Mouse (Mus musculus): ENCODE measurements around the gene Ptpa. TPM values are rescaled to one million over a fixed set of nuclear protein-coding genes. Genes with fewer than 3 reads are reported as not detected.
A peak's percentile ranks its signal among the peaks of the same experiment; 100 is the strongest.

The Ptpa gene
- polyA plus RNA-seq, 1 experiment from 2014 or later = 164 TPM

DNA sequence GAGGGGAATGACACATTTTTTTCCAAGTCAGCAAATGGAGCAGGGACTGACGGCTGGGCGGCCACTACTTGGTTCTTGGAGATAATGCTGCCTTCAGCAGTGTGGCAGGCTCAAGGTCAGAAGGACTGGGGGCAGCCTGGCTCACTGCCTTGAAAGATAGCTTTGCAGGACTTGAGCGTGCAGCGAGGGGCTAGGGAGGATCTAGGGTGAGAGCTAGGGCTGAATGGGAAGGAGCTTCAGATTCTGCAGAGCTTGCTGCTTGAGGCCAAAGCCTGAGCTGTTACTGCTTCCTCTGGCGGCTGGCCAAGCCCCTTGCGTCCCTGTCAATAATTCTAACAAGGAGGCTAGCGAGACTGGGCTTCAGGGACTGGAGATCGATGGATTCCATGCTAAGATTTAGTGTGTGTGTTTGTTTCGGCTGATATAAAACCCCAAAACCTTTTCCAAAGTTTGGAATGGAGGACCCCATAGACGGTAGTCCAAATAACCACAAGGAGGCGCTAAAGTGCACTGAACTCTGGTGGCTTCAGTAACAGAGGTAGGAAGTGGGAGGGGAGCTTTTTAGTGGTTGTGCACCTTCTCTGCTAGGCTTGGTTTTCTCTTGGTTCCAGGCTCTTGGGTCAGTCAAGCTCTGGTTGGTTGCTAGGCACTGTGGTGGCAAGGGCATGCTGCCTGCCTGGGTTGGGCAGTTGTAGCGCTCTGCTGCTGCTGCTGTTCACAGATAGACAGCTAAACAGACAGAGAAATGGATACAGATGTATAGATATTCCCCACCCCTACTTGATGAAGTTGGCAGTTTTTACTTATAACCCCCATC is 25.1 kb downstream of the Ptpa start:
- H3K9me3 ChIP-seq = no peaks in the 10 kb centered on the region
- peak overlapping the region; percentile 99 for H3K27ac ChIP-seq
- H3K4me1 ChIP-seq = peaks cover 67% of the 10 kb centered on the region
- H3K4me2 ChIP-seq = peak overlapping the region; percentile 70
- peak overlapping the region; percentile 16 for H3K4me3 ChIP-seq
- 5% methylated on average over 12 of the region's 12 CpGs for WGBS
- peak; percentile 40 for ATAC-seq (ENCODE audit: borderline replicate concordance, extremely low read depth, low FRiP score, low TSS enrichment)
- H3K9ac ChIP-seq = peak overlapping the region; percentile 63
- peaks cover 42% of the 10 kb centered on the region for H3K36me3 ChIP-seq
- no peaks in the 10 kb centered on the region for H3K27me3 ChIP-seq

DNA sequence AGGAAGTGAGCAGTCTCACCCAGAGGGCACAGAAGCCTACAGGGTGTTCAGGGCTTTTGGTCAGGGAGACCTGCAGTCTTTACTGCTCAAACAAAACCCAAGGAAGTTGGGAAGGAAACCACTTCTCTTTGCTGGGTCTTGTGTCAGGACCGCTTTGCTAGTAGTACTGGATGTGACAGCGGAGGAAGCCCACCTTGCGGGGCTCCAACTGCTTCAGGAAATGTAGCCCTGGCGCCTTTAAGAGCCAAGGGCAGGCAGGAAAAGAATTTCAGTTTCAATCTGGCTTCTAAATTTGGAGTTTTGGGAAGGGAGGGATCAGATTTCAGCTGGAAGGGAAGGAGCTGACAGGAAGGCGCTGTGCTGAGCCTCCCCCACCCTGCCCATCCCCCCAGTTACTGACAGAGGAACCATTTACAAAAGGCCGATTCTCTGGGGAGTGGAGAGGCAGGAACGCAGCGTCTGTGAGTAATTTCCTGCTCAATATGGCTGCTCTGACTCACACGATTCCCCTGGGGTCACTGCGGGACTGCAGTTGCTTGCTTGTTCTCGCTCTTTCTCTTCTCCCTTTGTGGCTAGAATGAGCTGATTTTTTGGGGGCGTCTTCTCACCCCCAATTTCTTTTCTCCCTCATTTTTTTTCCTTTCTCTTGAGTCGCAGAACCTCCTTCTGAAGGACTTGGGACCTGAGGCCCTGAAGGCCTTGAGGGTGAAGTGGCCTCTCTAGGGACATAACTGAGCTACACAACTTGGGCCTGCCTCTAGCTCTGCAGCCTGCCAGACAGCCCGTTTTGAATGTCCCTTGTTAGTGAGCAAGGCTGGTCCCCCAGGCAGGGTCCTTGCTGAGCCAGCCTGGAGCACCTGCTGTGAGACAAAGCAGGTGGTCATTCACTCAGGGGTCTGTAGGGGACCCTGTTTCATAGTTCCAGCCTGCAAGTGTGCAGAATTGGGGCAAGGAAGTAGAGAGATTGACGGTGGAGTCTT is 26.0 kb downstream of the Ptpa start:
- Histone ChIP-seq H3K9me3 (no peaks in the 10 kb centered on the region), H3K4me1 (peaks cover 69% of the 10 kb centered on the region), H3K4me3 (peak overlapping the region; percentile 36), H3K27ac (peak overlapping the region; percentile 99), H3K36me3 (peaks cover 46% of the 10 kb centered on the region), H3K4me2 (peak overlapping the region; percentile 70), H3K27me3 (no peaks in the 10 kb centered on the region), H3K9ac (peak overlapping the region; percentile 63)
- 1% methylated on average over 15 of the region's 15 CpGs for WGBS
- peak; percentile 78 for ATAC-seq (ENCODE audit: borderline replicate concordance, extremely low read depth, low FRiP score, low TSS enrichment)

DNA sequence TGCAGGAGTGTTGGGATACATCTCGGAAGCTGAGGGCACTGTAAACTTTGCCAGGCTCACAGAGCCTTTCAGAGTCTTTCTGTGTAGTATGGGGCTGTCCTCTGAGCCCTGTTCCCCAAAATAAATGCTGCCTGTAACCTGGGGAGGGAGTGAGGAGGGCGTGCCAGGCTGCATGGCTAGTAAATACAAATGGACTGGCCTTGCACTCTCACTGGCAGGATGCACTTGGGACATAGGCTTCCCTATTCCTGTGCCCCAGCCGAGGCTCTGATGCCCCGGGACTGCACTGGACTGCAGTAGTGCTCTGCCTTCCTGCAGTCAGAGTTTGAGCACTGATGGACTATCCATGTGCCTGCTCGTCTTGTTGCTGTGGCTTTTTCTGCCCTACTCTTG is 26.7 kb downstream of the Ptpa start:
- Histone ChIP-seq H3K27me3 (no peaks in the 10 kb centered on the region), H3K9ac (peak overlapping the region; percentile 63), H3K4me3 (peak overlapping the region; percentile 36), H3K36me3 (peaks cover 47% of the 10 kb centered on the region), H3K9me3 (no peaks in the 10 kb centered on the region), H3K27ac (peak overlapping the region; percentile 99), H3K4me1 (peaks cover 75% of the 10 kb centered on the region), H3K4me2 (peak overlapping the region; percentile 70)
- 14% methylated on average over 5 of the region's 5 CpGs for WGBS
- ATAC-seq (ENCODE audit: borderline replicate concordance, extremely low read depth, low FRiP score, low TSS enrichment) = no peak

DNA sequence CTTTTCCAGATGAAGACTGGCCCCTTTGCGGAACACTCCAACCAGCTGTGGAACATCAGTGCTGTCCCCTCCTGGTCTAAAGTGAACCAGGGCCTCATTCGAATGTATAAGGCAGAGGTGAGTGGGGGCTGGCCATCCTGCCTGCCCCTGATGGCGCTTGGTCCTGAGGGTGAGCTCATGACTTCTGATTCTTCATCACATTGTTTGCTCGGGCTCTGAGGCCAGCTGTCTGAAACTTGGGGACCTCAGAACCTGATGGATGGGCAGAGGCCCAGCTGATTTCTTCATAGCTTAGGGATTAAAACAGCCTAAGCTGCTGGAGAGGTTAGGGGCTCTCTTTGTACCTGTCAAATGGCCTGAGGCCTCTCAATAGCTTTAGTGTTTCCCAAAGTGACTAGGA is 27.4 kb downstream of the Ptpa start:
- no peak for ATAC-seq (ENCODE audit: borderline replicate concordance, extremely low read depth, low FRiP score, low TSS enrichment)
- peak overlapping the region; percentile 23; the same call in 1 of the 2 replicates for H3K9ac ChIP-seq
- H3K4me2 ChIP-seq = peak overlapping the region; percentile 70
- WGBS = 26% methylated on average over 4 of the region's 4 CpGs
- H3K27ac ChIP-seq = peak overlapping the region; percentile 99
- H3K27me3 ChIP-seq = no peaks in the 10 kb centered on the region
- peaks cover 47% of the 10 kb centered on the region for H3K36me3 ChIP-seq
- H3K4me3 ChIP-seq = peak overlapping the region; percentile 8
- no peaks in the 10 kb centered on the region for H3K9me3 ChIP-seq
- H3K4me1 ChIP-seq = peaks cover 75% of the 10 kb centered on the region

DNA sequence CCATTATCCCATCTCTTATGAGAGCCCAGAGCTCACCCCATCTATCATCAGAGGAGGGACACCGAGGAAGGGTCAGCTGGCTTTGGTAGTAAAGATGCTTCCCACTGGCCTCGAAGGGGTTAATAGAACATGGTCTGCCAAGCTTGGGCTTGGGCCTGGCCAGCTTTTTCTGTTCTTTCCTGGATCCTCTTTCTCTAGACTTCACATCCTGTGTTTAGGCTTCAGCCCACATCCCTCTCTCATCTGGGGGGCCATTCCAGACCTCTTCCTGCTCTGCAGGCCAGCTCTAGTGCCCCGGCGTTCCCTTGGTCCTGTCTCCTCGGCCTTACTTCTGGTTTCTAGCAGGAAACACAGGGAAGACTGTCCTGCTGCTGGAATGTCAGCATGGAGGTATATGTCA is 28.2 kb downstream of the Ptpa start:
- H3K4me1 ChIP-seq = peaks cover 75% of the 10 kb centered on the region

DNA sequence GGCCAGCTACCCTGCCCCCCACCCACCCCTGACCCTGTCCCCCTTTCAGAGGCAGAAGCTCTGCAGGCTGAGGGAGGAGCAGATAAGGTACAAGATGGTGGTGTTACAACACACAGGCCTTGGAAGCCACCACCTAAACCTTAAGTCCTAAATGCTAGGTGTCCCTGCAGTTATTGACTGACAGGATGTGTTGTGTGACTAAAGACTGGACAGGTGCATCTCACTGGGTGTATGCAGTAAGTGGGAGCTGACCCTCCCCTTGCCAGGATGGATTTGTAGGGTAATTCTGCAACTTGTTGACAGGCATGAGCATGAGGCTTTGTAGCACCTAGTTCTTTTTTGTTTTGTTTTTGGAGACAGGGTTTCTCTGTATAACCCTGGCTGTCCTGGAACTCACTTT is 28.6 kb downstream of the Ptpa start:
- Histone ChIP-seq H3K27ac (peak overlapping the region; percentile 99), H3K36me3 (peaks cover 46% of the 10 kb centered on the region), H3K4me1 (peaks cover 72% of the 10 kb centered on the region), H3K4me2 (peak overlapping the region; percentile 70; the same call in 1 of the 2 replicates), H3K27me3 (no peaks in the 10 kb centered on the region), H3K9ac (no peak overlapping the region), H3K9me3 (no peaks in the 10 kb centered on the region), H3K4me3 (no peak overlapping the region)
- no peak for ATAC-seq (ENCODE audit: borderline replicate concordance, extremely low read depth, low FRiP score, low TSS enrichment)

More for the DNA sequence above, 28.2 kb downstream of the Ptpa start:
- H3K27me3 ChIP-seq = no peaks in the 10 kb centered on the region
- H3K4me2 ChIP-seq = peak overlapping the region; percentile 70; the same call in 1 of the 2 replicates
- H3K27ac ChIP-seq = peak overlapping the region; percentile 99
- H3K36me3 ChIP-seq = peaks cover 46% of the 10 kb centered on the region
- H3K9me3 ChIP-seq = no peaks in the 10 kb centered on the region
- no peak overlapping the region for H3K4me3 ChIP-seq
- ATAC-seq (ENCODE audit: borderline replicate concordance, extremely low read depth, low FRiP score, low TSS enrichment) = no peak
- WGBS = 37% methylated on average over 5 of the region's 5 CpGs
- peak overlapping the region; percentile 23; the same call in 1 of the 2 replicates for H3K9ac ChIP-seq

DNA sequence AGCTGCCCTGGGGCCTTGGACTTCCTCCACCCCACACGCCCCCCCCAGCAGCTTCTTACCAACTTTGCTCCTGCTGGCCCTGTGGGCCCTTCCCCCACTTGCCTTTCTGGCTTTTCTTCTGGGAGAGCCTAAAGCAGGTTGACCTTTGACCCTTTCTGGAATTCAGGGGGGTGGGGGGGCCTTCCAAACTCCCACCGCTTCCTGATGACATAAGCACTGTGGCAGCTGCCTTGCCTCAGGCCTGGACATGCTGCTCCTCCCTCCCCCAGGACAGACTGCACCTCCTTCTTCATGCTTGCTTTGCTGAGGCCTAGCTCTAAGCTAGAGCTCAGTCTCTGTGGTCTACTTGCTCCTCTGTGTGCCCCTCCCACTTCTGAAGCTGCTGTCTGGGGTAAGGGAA is 29.5 kb downstream of the Ptpa start:
- Histone ChIP-seq H3K27ac (peak overlapping the region; percentile 99), H3K27me3 (no peaks in the 10 kb centered on the region), H3K4me3 (no peak overlapping the region), H3K9ac (peak overlapping the region; percentile 32), H3K9me3 (no peaks in the 10 kb centered on the region), H3K4me1 (peaks cover 63% of the 10 kb centered on the region), H3K36me3 (peaks cover 48% of the 10 kb centered on the region), H3K4me2 (0 out of 2 replicates have a peak overlapping the region, but pooled peaks have one; percentile 11)
- ATAC-seq (ENCODE audit: borderline replicate concordance, extremely low read depth, low FRiP score, low TSS enrichment) = no peak
- 33% methylated on average over 2 of the region's 2 CpGs for WGBS

DNA sequence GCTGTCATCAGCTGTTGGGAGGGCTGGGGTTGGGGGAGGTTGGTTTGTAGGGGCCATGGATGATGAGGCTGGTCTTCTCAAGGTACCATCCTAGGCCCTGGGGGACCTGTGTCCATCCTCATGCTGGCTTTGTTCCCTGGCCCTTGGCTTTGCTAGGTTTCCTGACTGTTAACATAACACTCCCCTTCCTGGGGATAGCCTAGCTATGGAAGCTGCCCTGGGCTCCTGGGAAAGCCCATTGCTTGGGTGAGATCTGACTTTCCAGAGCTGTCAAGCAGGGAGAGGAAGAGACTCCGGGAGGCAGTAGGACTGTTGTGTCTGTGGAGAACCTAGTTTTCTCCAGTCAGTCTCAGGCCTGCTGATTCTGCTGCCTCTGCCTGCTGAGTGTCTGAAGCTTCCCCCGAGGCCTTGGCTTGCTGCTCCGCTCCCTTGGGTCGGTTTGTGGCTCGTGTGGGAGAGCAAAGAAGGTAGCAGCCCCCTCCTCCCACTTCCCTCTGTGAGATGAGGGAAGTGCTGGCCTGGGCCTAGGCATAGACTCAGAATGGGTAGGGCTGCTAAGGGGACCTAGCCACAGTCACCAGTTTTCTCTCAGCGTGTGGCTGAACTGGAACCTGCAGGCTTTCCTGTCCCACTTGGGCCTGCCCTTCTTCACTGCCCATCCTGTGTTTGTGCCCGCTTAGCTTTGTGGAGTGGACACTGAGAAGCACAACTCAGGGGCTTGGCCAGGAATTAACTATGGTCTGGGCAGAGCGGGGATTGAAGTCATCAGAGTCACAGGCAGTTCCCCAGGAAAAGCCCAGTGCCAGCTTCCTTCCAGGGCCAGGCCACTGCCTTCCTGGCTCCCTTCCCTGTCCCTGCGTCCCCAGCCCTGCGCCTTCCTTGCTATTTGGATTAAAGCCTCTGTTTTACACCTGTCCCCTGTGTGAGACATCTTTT is 31.3 kb downstream of the Ptpa start:
- no peaks in the 10 kb centered on the region for H3K27me3 ChIP-seq
- H3K9me3 ChIP-seq = no peaks in the 10 kb centered on the region
- H3K36me3 ChIP-seq = peaks cover 56% of the 10 kb centered on the region
- peak overlapping the region; percentile 58 for H3K27ac ChIP-seq
- ATAC-seq (ENCODE audit: borderline replicate concordance, extremely low read depth, low FRiP score, low TSS enrichment) = no peak
- H3K4me1 ChIP-seq = peaks cover 51% of the 10 kb centered on the region
- H3K4me2 ChIP-seq = no peak overlapping the region
- 72% methylated on average over 10 of the region's 10 CpGs for whole genome bisulfite sequencing
- H3K4me3 ChIP-seq = no peak overlapping the region
- no peak overlapping the region for H3K9ac ChIP-seq

DNA sequence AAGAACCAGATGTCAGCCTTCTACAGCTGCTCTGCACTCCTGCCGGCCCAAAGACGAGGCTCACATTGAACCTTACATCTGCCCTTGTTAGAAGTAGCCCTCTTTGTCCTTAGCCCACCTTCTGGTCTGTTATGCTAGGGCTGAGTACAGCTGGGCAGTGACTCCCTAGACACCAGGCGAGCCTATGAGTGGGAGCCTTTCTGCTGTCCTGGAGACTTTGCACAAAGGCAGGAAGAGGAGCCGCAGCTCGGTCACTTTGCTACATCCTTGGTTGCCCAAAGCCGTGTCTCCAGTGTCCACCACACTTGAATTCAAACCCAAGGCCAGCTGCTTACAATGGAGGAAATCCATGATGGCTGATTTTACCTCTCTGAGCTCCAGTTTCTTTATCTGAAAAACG is 32.5 kb downstream of the Ptpa start:
- Histone ChIP-seq H3K36me3 (peaks cover 55% of the 10 kb centered on the region), H3K4me3 (no peak overlapping the region), H3K4me2 (no peak overlapping the region), H3K9ac (no peak overlapping the region), H3K27me3 (no peaks in the 10 kb centered on the region), H3K4me1 (peaks cover 45% of the 10 kb centered on the region), H3K27ac (0 out of 2 replicates have a peak overlapping the region, but pooled peaks have one; percentile 58), H3K9me3 (no peaks in the 10 kb centered on the region)
- ATAC-seq (ENCODE audit: borderline replicate concordance, extremely low read depth, low FRiP score, low TSS enrichment) = no peak
- 91% methylated on average over 7 of the region's 7 CpGs for WGBS

DNA sequence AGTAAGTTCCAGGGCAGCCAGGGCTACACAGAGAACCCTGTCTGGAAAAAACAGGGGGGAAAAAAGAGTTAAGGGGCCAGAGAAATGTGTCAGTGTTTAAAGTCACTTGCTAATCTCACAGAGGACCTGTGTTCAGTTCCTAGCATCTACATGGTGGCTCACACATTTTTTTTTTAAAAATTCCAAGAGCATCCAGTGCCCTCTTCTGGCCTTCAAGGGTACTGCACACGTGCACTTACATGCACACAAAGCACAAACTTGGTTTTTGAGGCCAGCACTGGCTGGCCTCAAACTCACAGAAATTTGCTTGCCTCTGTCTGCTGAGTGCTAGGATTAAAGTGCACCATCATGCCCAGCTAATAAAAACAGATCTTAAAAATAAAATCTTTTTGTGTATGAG is 34.7 kb downstream of the Ptpa start:
- Histone ChIP-seq H3K27me3 (no peaks in the 10 kb centered on the region), H3K4me3 (no peak overlapping the region), H3K4me2 (no peak overlapping the region), H3K9me3 (no peaks in the 10 kb centered on the region), H3K9ac (no peak overlapping the region), H3K27ac (no peak overlapping the region), H3K36me3 (peaks cover 53% of the 10 kb centered on the region), H3K4me1 (peaks cover 29% of the 10 kb centered on the region)
- no peak for ATAC-seq (ENCODE audit: borderline replicate concordance, extremely low read depth, low FRiP score, low TSS enrichment)
- WGBS = 65% methylated on average over 1 of the region's 1 CpGs

DNA sequence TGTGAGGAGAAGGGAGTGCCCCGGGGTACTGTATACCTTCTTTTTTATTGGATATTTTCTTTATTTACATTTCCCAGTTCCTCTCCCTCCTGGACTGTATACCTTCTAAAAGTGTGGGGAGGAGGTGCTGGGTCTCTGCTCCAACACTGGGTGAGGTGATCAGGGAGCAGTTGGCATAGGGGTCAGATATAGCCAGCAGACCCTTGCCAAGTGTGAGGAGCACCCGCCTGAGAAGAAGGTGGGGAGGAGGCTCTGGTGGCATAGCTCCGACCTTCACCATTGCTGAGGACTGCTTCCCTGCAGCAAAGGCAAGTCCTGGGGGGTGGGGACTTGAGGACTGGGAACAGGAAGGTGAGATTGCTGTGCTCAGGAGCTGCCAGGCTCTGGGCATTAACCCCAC is 35.7 kb downstream of the Ptpa start:
- peaks cover 50% of the 10 kb centered on the region for H3K36me3 ChIP-seq
- no peak for ATAC-seq (ENCODE audit: borderline replicate concordance, extremely low read depth, low FRiP score, low TSS enrichment)

More for the DNA sequence above, 35.7 kb downstream of the Ptpa start:
- no peak overlapping the region for H3K27ac ChIP-seq
- H3K27me3 ChIP-seq = no peaks in the 10 kb centered on the region
- 76% methylated on average over 3 of the region's 3 CpGs for WGBS
- no peak overlapping the region for H3K4me2 ChIP-seq
- H3K4me1 ChIP-seq = peaks cover 23% of the 10 kb centered on the region
- H3K9me3 ChIP-seq = no peaks in the 10 kb centered on the region
- H3K4me3 ChIP-seq = no peak overlapping the region
- H3K9ac ChIP-seq = no peak overlapping the region
